In the genomic region with DNA sequence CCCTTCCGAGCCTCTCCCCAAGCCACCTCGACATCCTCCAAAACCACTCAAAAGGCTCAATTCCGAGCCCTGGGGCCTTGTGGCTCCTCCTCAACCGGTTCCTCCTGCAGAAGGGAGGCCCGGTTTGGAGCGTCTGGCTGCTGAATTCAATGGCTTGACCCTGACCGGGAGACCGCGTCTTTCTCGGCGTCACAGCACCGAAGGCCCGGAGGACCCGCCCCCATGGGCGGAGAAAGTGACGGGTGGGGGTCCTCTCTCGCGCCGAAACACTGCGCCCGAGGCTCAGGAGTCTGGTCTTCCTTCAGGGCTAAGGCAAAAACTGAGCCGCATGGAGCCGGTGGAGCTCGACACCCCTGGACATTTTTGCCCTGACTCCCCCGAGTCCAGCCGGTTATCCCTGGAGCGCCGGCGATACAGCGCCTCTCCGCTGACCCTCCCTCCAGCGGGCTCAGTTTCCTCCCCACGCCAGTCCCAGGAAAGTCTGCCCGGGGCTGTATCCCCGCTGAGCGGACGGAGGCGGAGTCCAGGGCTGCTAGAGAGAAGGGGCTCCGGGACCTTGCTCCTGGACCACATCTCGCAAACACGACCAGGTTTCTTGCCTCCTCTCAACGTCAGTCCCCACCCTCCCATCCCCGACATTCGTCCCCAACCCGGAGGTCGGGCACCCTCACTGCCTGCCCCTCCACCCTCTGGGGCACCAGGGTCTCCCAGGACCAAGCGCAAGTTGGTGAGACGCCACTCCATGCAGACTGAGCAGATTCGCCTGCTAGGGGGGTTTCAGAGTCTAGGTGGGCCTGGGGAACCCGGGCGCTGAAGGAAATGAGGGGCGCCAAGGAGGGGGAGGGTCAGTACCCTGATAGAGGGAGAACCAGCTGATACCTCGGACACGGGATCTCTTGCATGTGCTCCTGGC, we compare ENCODE assay signal across 10 mouse cellular contexts. TPM values are rescaled to one million over a fixed set of nuclear protein-coding genes. Genes with fewer than 3 reads are reported as not detected.
A peak's percentile ranks its signal among the peaks of the same experiment; 100 is the strongest.
DNase-seq lines count a peak whose midpoint lies in the region; ATAC-seq lines count a peak whose summit lies in the region.
"Had no signal": no experiment of that assay in that cellular context is flagged by ENCODE, and none has a peak within 500 bp of the region (broad histone marks: within the 10 kb centered on the region; RNA-seq: fewer than 3 reads in every experiment).

No protein-coding gene starts in this region.

- peak overlapping the region; percentile 51 for H3K4me3 ChIP-seq in neural tube, embryonic 11.5 days (ENCODE audit: low read depth, low read length)
- peak overlapping the region; percentile 53 for H3K4me3 ChIP-seq in limb, embryonic 12.5 days (replicated peaks)
- H3K4me3 ChIP-seq in midbrain, embryonic 13.5 days (replicated peaks) = peak overlapping the region; percentile 51

- intact Hi-C loops in gastrocnemius, postnatal 14 days (cut with DNase I; ENCODE audit: low total_unique reads) = loop anchor here (5.0 kb wide), 1 partner anchor 34 kb away; no protein-coding TSS in a partner anchor

- WGBS in neural tube, embryonic 11.5 days = under 1% methylated on average over 54 of the region's 54 CpGs
- WGBS in limb, embryonic 12.5 days = 1% methylated on average over 54 of the region's 54 CpGs
- under 1% methylated on average over 54 of the region's 54 CpGs for WGBS in midbrain, embryonic 13.5 days

- peak overlapping the region; percentile 52 for H3K9ac ChIP-seq in neural tube, embryonic 11.5 days (ENCODE audit: low read length)
- H3K9ac ChIP-seq in limb, embryonic 12.5 days (replicated peaks) = peak overlapping the region; percentile 67
- H3K9ac ChIP-seq in midbrain, embryonic 13.5 days (replicated peaks) = peak overlapping the region; percentile 74

- H3K36me3 ChIP-seq in neural tube, embryonic 11.5 days (ENCODE audit: control insufficient read depth, insufficient read depth, low read length) = no peaks in the 10 kb centered on the region
- H3K36me3 ChIP-seq in limb, embryonic 12.5 days = no peaks in the 10 kb centered on the region
- no peaks in the 10 kb centered on the region for H3K36me3 ChIP-seq in midbrain, embryonic 13.5 days
- H3K36me3 ChIP-seq: G1E had no signal

- no peaks in the 10 kb centered on the region for H3K9me3 ChIP-seq in neural tube, embryonic 11.5 days (ENCODE audit: control insufficient read depth, low read length)
- no peaks in the 10 kb centered on the region for H3K9me3 ChIP-seq in limb, embryonic 12.5 days
- no peaks in the 10 kb centered on the region for H3K9me3 ChIP-seq in midbrain, embryonic 13.5 days

- no peak for ATAC-seq in neural tube, embryonic 11.5 days (ENCODE audit: insufficient read depth, low FRiP score, low TSS enrichment)
- ATAC-seq in limb, embryonic 12.5 days (ENCODE audit: insufficient number of reproducible peaks, insufficient read depth, low FRiP score, low TSS enrichment, low read depth) = no peak
- ATAC-seq in midbrain, embryonic 13.5 days = no peak

- peak; percentile 86 for DNase-seq in neural tube, embryonic 11.5 days (ENCODE audit: low spot score)
- DNase-seq in neural tube, embryonic 10.5 days (ENCODE audit: extremely low spot score, low spot score) = no peak
- peak; percentile 75 to 78 for DNase-seq in cerebellum, postnatal 14 days
- DNase-seq in gastrocnemius, postnatal 14 days = peak; percentile 75
- DNase-seq in induced T-regulatory cell, adult 2 months (ENCODE audit: low read depth) = peak; percentile 45
- peak; percentile 66 for DNase-seq in urinary bladder, postnatal 14 days (ENCODE audit: low spot score)

- peaks cover 6% of the 10 kb centered on the region for H3K27me3 ChIP-seq in neural tube, embryonic 11.5 days (ENCODE audit: control insufficient read depth, insufficient read depth, low read length)
- peaks cover 39% of the 10 kb centered on the region for H3K27me3 ChIP-seq in limb, embryonic 12.5 days
- peaks cover 14% of the 10 kb centered on the region; the same call in 1 of the 2 replicates for H3K27me3 ChIP-seq in midbrain, embryonic 13.5 days

- H3K4me2 ChIP-seq in neural tube, embryonic 11.5 days (ENCODE audit: low read depth) = peak overlapping the region; percentile 98
- peak overlapping the region; percentile 99 for H3K4me2 ChIP-seq in limb, embryonic 12.5 days
- H3K4me2 ChIP-seq in midbrain, embryonic 13.5 days (replicated peaks) = peak overlapping the region; percentile 85

- peak overlapping the region; percentile 42; the same call in 1 of the 2 replicates for H3K27ac ChIP-seq in neural tube, embryonic 11.5 days (ENCODE audit: low read depth, low read length)
- H3K27ac ChIP-seq in limb, embryonic 12.5 days = peak overlapping the region; percentile 67
- H3K27ac ChIP-seq in midbrain, embryonic 13.5 days = peak overlapping the region; percentile 64

- H3K4me1 ChIP-seq in neural tube, embryonic 11.5 days (ENCODE audit: control insufficient read depth, insufficient read depth, low read length) = peaks cover 39% of the 10 kb centered on the region
- peaks cover 54% of the 10 kb centered on the region for H3K4me1 ChIP-seq in limb, embryonic 12.5 days (replicated peaks)
- H3K4me1 ChIP-seq in midbrain, embryonic 13.5 days (replicated peaks) = peaks cover 71% of the 10 kb centered on the region

RNA-seq across cellular contexts. Expression of a gene that starts 2.0 kb away (rescaled TPM):
- polyA plus RNA-seq in neural tube, embryonic 11.5 days (2014; fragmentation: Nextera tagmentation; extraction: Ambion mirVana) = 2.8 and 3.6 TPM in 2 replicates
- total RNA-seq in gastrocnemius, postnatal 14 days (2021) = 1 to 10 TPM in 1 of 2 experiments, under 1 TPM in 1; 0.66 to 1.9 TPM
- 1.5 and 2.2 TPM in 2 replicates for polyA plus RNA-seq in limb, embryonic 12.5 days (2016; fragmentation: Nextera tagmentation; extraction: Ambion mirVana)
- 5.3 and 6.5 TPM in 2 replicates for polyA plus RNA-seq in midbrain, embryonic 13.5 days (2015; fragmentation: Nextera tagmentation; extraction: Ambion mirVana)

RNA-seq across cellular contexts. Expression of a gene that starts 2.5 kb away (rescaled TPM):
- 8.0 and 8.7 TPM in 2 replicates for polyA plus RNA-seq in neural tube, embryonic 11.5 days (2014; fragmentation: Nextera tagmentation; extraction: Ambion mirVana)
- 10 to 100 TPM; 13.6 to 16.4 TPM for total RNA-seq in gastrocnemius, postnatal 14 days (2021)
- polyA plus RNA-seq in limb, embryonic 12.5 days (2016; fragmentation: Nextera tagmentation; extraction: Ambion mirVana) = 5.7 and 6.8 TPM in 2 replicates
- polyA plus RNA-seq in midbrain, embryonic 13.5 days (2015; fragmentation: Nextera tagmentation; extraction: Ambion mirVana) = 5.7 and 6.2 TPM in 2 replicates

RNA-seq across cellular contexts. Expression of a gene that starts 4.4 kb away (rescaled TPM):
- 12.8 and 15.8 TPM in 2 replicates for polyA plus RNA-seq in neural tube, embryonic 11.5 days (2014; fragmentation: Nextera tagmentation; extraction: Ambion mirVana)
- 10 to 100 TPM; 30.3 to 34.0 TPM for total RNA-seq in gastrocnemius, postnatal 14 days (2021)
- polyA plus RNA-seq in limb, embryonic 12.5 days (2016; fragmentation: Nextera tagmentation; extraction: Ambion mirVana) = 48.5 and 50.4 TPM in 2 replicates
- polyA plus RNA-seq in midbrain, embryonic 13.5 days (2015; fragmentation: Nextera tagmentation; extraction: Ambion mirVana) = 41.1 and 42.0 TPM in 2 replicates

RNA-seq across cellular contexts. Expression of a gene that starts 21.6 kb away (rescaled TPM):
- polyA plus RNA-seq in neural tube, embryonic 11.5 days (2014; fragmentation: Nextera tagmentation; extraction: Ambion mirVana) = 0.46 and 0.49 TPM in 2 replicates
- total RNA-seq in gastrocnemius, postnatal 14 days (2021) = 1 to 10 TPM; 1.2 to 1.5 TPM
- polyA plus RNA-seq in limb, embryonic 12.5 days (2016; fragmentation: Nextera tagmentation; extraction: Ambion mirVana) = 0.72 and 1.5 TPM in 2 replicates
- 0.81 and 1.7 TPM in 2 replicates for polyA plus RNA-seq in midbrain, embryonic 13.5 days (2015; fragmentation: Nextera tagmentation; extraction: Ambion mirVana)
- total RNA-seq: G1E had no signal
- polyA plus RNA-seq: G1E; large intestine, adult 2 months had no signal

RNA-seq across cellular contexts. Expression of a gene that starts 31.3 kb away (rescaled TPM):
- 187 and 188 TPM in 2 replicates for polyA plus RNA-seq in neural tube, embryonic 11.5 days (2014; fragmentation: Nextera tagmentation; extraction: Ambion mirVana)
- total RNA-seq in gastrocnemius, postnatal 14 days (2021) = 10 to 100 TPM; 36.6 to 44.1 TPM
- polyA plus RNA-seq in limb, embryonic 12.5 days (2016; fragmentation: Nextera tagmentation; extraction: Ambion mirVana) = 176 and 192 TPM in 2 replicates
- polyA plus RNA-seq in midbrain, embryonic 13.5 days (2015; fragmentation: Nextera tagmentation; extraction: Ambion mirVana) = 147 TPM in 2 replicates
